Mouse (Mus musculus): ENCODE results near the gene Cnih2.

- TF ChIP-seq CTCF (IDR thresholded peaks at IDR 0.05; ENCODE audit: insufficient read depth, low read depth, low read length): no peak
- no peak for TF ChIP-seq POLR2A (IDR thresholded peaks at IDR 0.05; ENCODE audit: insufficient read depth, low read depth, low read length)
Measured at GRCm38 (mm10) chr19:5129770-5130169, 31.4 kb upstream of the Cnih2 start.
